Mouse (Mus musculus): ENCODE data around the gene Inpp5a. TPM values are rescaled to one million over a fixed set of nuclear protein-coding genes. Genes with fewer than 3 reads are reported as not detected.

Inpp5a gene
- total RNA-seq, 1 experiment from 2014 or later = 60.1 TPM

DNA sequence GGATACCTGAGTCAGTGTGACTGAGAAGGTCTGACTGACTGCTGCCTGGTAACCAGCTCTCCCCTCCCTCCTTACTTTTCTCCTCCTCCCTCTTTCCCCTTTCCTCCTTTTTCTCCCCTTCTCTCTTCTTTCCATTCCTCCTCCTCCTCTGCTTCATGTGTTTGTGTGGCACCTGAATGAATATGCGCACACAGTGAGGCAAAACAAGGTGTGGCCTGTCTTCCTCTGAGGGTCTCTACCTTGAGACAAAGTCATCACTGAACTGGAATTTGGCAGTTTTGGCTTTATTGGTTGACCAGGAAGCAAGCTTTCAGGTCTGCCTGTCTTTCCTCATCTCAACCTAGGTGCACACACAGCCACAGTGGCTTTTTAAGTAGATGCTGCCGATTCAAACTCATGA is 147.9 kb downstream of the Inpp5a start:
- no peak for DNase-seq

- DNase-seq = no peak
These were observed 148.9 kb downstream of the Inpp5a start for GRCm38 (mm10) chr7:139537831-139538230.

DNA sequence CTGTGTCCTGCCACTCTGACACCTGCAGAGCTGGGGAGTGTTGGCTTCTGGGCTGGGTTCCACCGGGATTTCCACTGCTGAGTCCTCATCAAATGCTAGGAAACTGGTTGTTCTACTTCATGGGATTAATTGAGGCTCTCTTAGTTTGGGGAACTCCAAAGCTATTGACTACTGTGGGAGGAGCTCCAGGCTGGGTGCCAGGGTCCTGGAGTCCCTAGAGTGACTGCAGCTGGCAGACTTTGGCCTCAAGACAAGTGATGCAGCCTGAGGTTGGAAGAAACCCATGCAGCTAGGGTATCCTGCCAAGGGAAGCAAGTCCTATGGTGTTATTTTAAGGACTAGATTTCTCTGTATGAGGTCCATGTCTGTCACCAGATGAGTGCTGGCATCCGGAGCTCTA is 149.6 kb downstream of the Inpp5a start:
- no peak for DNase-seq

DNA sequence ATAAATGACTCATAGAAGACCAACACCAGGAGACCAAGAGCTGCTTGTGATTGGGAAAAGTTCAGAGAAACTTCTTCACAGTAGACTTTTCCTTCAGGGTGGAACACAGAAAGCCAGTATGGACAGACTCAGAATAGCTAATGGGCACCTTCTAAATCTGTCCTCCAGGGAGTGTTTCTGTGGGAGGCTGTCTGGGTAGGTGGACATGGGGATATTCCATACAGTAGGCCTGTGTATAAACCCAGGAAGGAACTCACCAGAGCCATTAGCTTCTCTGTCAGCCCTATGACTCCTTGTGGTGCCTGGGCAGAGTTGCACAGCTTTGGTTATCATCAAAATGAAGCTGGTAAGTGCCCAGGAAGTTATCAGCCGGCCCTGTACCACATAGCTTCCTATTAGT is 151.7 kb downstream of the Inpp5a start:
- DNase-seq = no peak

GRCm38 (mm10) chr7:139541422-139541821 is 152.5 kb downstream of the Inpp5a start:
- no peak for DNase-seq

DNA sequence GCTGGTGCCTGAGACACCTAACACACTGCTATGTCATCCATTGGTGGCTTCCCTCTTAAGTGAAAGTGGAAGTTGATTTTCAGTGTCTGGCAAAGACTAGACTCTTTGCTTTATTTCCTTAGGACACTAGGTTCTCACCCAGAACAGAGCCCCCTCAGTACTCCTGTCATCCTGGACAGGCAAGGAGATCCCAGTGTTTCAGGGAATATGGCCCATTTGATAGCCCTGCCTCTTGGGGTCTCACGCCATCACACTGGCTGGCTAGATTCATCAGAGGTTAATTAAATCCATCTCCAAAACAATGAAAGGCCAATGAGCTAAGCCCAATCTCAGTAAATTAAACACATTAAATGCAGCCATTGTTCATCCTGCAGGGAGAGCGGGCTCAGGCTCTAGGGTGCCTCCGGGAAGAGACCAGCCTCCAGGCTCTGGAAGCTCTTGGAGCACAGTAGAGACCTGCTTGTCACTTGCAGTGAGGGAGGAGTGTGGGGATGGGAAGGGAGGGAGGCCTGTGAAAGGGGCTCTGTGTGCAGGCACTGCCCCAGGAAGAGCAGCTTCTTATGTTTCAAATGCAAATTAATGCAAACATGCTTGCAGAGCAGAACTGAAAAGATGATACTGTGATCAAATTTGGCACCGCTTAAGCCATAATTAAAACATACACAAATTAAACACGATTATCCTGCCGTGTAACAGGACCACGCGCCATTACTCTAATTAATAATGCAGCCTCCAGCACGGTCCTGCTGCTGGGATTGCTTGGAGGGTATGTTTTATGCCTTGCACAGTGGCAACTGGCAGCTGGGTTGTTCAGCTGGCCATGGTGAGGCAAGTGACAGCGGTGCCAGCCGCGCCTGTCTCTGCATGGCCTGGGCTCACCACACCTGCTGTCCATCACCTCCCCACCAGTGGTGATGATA is 156.1 kb downstream of the Inpp5a start:
- DNase-seq = no peak

- no peak for DNase-seq
These were observed 158.4 kb downstream of the Inpp5a start for GRCm38 (mm10) chr7:139547325-139547724.

- peak; percentile 14 for DNase-seq
These were observed 161.3 kb downstream of the Inpp5a start for GRCm38 (mm10) chr7:139550086-139550783.

- no peak for DNase-seq
These were observed 162.6 kb downstream of the Inpp5a start for GRCm38 (mm10) chr7:139551519-139551918.

DNA sequence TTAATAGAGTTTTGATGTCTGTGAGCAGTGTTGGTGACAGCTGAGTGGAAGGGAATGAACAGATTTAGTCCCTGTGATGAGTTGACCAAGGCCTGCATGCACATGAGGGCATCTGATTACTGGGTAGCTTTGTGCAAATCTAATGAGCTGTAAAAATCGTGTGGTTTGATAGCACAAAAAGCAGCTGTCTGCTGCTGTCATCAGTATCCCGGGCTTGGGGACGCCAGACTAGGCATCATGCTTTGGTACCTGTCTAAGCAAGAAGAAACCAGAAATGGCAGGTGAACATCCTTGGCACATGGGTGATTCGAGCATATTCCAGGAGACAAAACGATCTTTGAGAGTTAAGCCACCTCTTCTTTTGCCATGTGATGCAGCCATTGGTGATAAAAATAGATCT is 167.4 kb downstream of the Inpp5a start:
- no peak for DNase-seq

- DNase-seq = no peak
These were observed 168.0 kb downstream of the Inpp5a start for GRCm38 (mm10) chr7:139556746-139557526.

- no peak for DNase-seq
These were observed 170.8 kb downstream of the Inpp5a start for GRCm38 (mm10) chr7:139559659-139560058.

GRCm38 (mm10) chr7:139563425-139563824 is 174.5 kb downstream of the Inpp5a start:
- DNase-seq = no peak

DNA sequence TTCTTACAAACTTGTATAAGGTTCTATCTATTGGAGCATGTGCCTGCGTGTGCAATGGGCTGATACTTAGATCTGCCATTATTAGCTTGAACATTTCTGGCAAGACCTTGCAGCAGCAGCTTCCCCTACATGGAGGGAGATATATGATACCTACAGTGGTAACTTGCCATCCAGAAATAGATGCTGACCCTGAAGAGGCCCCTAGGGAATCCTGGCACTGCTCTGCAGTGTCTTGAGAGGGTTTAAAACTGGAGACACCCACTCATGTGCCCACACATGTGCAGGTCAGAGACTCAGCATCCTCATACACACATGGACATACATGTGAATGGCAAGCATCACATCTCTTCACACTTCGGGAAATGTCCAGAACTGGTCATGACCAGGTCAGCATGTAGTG is 175.3 kb downstream of the Inpp5a start:
- no peak for DNase-seq

- no peak for DNase-seq
These were observed 177.1 kb downstream of the Inpp5a start for GRCm38 (mm10) chr7:139565998-139566397.

DNA sequence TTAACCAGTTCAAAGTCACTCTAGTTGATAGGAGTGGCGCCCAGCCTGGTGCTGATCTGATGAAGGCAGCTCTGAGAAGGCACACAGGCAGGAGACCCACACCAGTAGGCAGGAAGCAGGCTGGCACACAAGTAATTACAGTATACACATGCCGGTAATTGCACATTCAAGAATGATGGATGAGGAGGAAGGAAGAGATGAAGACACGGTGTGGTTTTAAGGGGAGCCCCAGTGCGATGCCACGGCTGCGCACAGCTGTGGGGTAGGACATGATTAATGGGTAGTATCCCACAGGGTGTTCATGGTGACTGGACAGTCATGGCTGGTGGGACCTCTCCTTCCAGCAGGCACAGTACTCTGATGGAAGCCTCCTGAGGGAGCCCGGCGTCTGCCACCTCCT is 177.6 kb downstream of the Inpp5a start:
- DNase-seq = no peak

DNA sequence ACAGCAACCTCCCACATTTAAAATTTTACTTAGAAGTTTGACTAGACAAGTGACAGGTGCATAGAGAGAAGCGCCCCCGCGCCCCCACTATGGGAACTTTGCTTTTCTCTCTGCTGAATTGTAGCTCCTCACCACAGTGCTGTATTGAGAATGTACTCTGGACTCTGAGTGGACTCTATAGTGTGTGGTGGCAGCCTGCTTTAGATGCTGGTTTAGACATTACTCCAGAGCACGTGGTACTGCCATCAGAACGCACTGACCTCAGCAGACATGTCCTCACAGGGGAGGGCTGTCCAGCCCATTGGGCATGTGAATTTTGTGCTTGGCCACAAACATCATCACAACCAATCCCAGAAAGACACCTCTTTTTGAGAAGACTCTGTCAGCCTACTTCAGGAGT is 181.9 kb downstream of the Inpp5a start:
- DNase-seq = no peak

DNA sequence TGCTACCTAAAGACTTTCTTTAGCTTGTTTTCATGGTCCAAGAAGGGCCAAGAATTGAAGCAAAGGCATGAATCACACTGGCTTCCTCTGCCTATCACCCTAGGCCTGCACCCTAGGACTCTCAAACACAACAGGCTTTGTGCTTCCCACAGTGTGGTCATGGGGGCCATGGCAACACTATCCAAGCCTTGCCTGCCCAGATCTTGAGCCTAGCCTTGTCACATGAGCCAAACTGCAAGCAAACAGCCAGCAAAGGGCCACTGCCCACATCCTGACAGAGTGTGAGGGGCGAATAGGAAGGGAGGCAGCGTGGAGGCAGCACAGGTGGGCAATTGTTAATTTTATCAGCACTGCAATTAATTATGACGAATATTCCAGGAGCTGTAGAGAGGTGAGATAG is 183.8 kb downstream of the Inpp5a start:
- DNase-seq = no peak

GRCm38 (mm10) chr7:139576064-139576686 is 187.3 kb downstream of the Inpp5a start:
- DNase-seq = no peak

GRCm38 (mm10) chr7:139579261-139579905 is 190.5 kb downstream of the Inpp5a start:
- peak; percentile 29 for DNase-seq
